Mouse (Mus musculus): ENCODE data around the gene Sla2. TPM values are rescaled to one million over a fixed set of nuclear protein-coding genes. Genes with fewer than 3 reads are reported as not detected.

Sla2 gene
- total and polyA plus RNA-seq, 3 experiments, result 1.1 to 3.8 (median 1.4) TPM

- no peak overlapping the region for H3K4me2 ChIP-seq (ENCODE audit: insufficient read depth, low read depth, poor library complexity, severe bottlenecking)
- no peaks in the 10 kb centered on the region for H3K9me3 ChIP-seq (replicated peaks; ENCODE audit: low read length)
- no peaks in the 10 kb centered on the region for H3K79me2 ChIP-seq (replicated peaks; ENCODE audit: control insufficient read depth, extremely low read depth, insufficient read depth, poor library complexity, severe bottlenecking)
- TF ChIP-seq CHD1 (IDR thresholded peaks at IDR 0.05; ENCODE audit: low read depth, low read length) (no peak), MEF2A (IDR thresholded peaks at IDR 0.05; ENCODE audit: borderline replicate concordance, low read depth, low read length) (no peak), JUN (IDR thresholded peaks at IDR 0.05; ENCODE audit: insufficient read depth, low read depth, low read length) (no peak), JUND (conservative IDR thresholded peaks at IDR 0.05; ENCODE audit: low read depth, low read length) (no peak)
- no peak overlapping the region for H3K27ac ChIP-seq (ENCODE audit: insufficient read depth, low read depth)
- DNase-seq (ENCODE audit: extremely low read depth), result no peak
- no peak overlapping the region for H3K4me3 ChIP-seq (replicated peaks in 1 of 3; ENCODE audit: low read depth in 2 of 3, low read length in 2 of 3, poor library complexity in 1 of 3)
- H3K27me3 ChIP-seq (replicated peaks), result no peaks in the 10 kb centered on the region
- no peak overlapping the region for H3K9ac ChIP-seq (ENCODE audit: insufficient read depth, low read depth)
- dilution Hi-C loops (cut with MboI; ENCODE audit: extremely low pct_ligation_motif_present, extremely low pct_unique_long_range_greater_than_20kb, low sequenced_read_pairs) (no loop called here), in situ Hi-C loops (cut with MboI; ENCODE audit: low pct_ligation_motif_present, low pct_unique_long_range_greater_than_20kb, low sequenced_read_pairs) (loop anchor here (25.0 kb wide), 1 partner anchor 190 kb away; the partner anchor contains the start of genes Soga1 and Tldc2)
- H3K4me1 ChIP-seq (ENCODE audit: control insufficient read depth in 1 of 2, insufficient read depth in 2 of 2), result no peaks in the 10 kb centered on the region
- no peaks in the 10 kb centered on the region for H3K36me3 ChIP-seq (replicated peaks in 1 of 2; ENCODE audit: control insufficient read depth in 1 of 2, insufficient read depth in 1 of 2, low read length in 1 of 2)
Measured at GRCm38 (mm10) chr2:156897034-156897433, 10.0 kb upstream of the Sla2 start.

GRCm38 (mm10) chr2:156896384-156896914 is 9.5 kb upstream of the Sla2 start:
- in situ Hi-C loops (cut with MboI; ENCODE audit: low pct_ligation_motif_present, low pct_unique_long_range_greater_than_20kb, low sequenced_read_pairs) (loop anchor here (25.0 kb wide), 1 partner anchor 191 kb away; the partner anchor contains the start of genes Soga1 and Tldc2), dilution Hi-C loops (cut with MboI; ENCODE audit: extremely low pct_ligation_motif_present, extremely low pct_unique_long_range_greater_than_20kb, low sequenced_read_pairs) (no loop called here)
- H3K9me3 ChIP-seq (replicated peaks; ENCODE audit: low read length), result no peaks in the 10 kb centered on the region
- no peak overlapping the region for H3K9ac ChIP-seq (ENCODE audit: insufficient read depth, low read depth)
- H3K79me2 ChIP-seq (replicated peaks; ENCODE audit: control insufficient read depth, extremely low read depth, insufficient read depth, poor library complexity, severe bottlenecking), result no peaks in the 10 kb centered on the region
- TF ChIP-seq SIN3A (IDR thresholded peaks at IDR 0.05; ENCODE audit: low read length) (no peak), KAT2A (IDR thresholded peaks at IDR 0.05; ENCODE audit: insufficient replicate concordance, low read length) (no peak), MAFK (IDR thresholded peaks at IDR 0.05; ENCODE audit: insufficient replicate concordance, low read length) (no peak), MAX (IDR thresholded peaks at IDR 0.05; ENCODE audit: low read length) (no peak), BHLHE40 (IDR thresholded peaks at IDR 0.05; ENCODE audit: low read depth, low read length) (no peak), ETS1 (conservative IDR thresholded peaks at IDR 0.05; ENCODE audit: low read depth, low read length) (no peak), IRF4 (IDR thresholded peaks at IDR 0.05; ENCODE audit: low read depth, low read length) (no peak), USF1 (IDR thresholded peaks at IDR 0.05; ENCODE audit: low read depth, low read length) (no peak), JUND (conservative IDR thresholded peaks at IDR 0.05; ENCODE audit: low read depth, low read length) (no peak), CTCF (conservative IDR thresholded peaks at IDR 0.05 in 1 of 2, IDR thresholded peaks at IDR 0.05 in 1 of 2; ENCODE audit: low read depth in 2 of 2, low read length in 2 of 2) (no peak), ZC3H11A (IDR thresholded peaks at IDR 0.05; ENCODE audit: low read depth, low read length) (no peak), NELFE (IDR thresholded peaks at IDR 0.05; ENCODE audit: low read depth, low read length) (no peak), CHD2 (IDR thresholded peaks at IDR 0.05; ENCODE audit: low read length) (no peak), POLR2A (IDR thresholded peaks at IDR 0.05; ENCODE audit: low read depth, low read length) (no peak), UBTF (IDR thresholded peaks at IDR 0.05; ENCODE audit: low read depth, low read length) (no peak), MYC (IDR thresholded peaks at IDR 0.05; ENCODE audit: low read depth, low read length) (no peak), ELF1 (IDR thresholded peaks at IDR 0.05; ENCODE audit: low read depth, low read length) (no peak), POLR2AphosphoS2 (IDR thresholded peaks at IDR 0.05; ENCODE audit: low read depth, low read length) (no peak)
- no peak overlapping the region for H3K27ac ChIP-seq (ENCODE audit: insufficient read depth, low read depth)
- no peaks in the 10 kb centered on the region for H3K4me1 ChIP-seq (ENCODE audit: control insufficient read depth in 1 of 2, insufficient read depth in 2 of 2)
- no peaks in the 10 kb centered on the region for H3K27me3 ChIP-seq (replicated peaks)
- no peak for DNase-seq (ENCODE audit: extremely low read depth)
- H3K4me2 ChIP-seq (ENCODE audit: insufficient read depth, low read depth, poor library complexity, severe bottlenecking), result no peak overlapping the region
- H3K4me3 ChIP-seq (replicated peaks in 1 of 3; ENCODE audit: low read depth in 2 of 3, low read length in 2 of 3, poor library complexity in 1 of 3), result no peak overlapping the region
- H3K36me3 ChIP-seq (replicated peaks in 1 of 2; ENCODE audit: control insufficient read depth in 1 of 2, insufficient read depth in 1 of 2, low read length in 1 of 2), result no peaks in the 10 kb centered on the region
